ENCODE assay signal across 8 mouse cellular contexts in the genomic region with DNA sequence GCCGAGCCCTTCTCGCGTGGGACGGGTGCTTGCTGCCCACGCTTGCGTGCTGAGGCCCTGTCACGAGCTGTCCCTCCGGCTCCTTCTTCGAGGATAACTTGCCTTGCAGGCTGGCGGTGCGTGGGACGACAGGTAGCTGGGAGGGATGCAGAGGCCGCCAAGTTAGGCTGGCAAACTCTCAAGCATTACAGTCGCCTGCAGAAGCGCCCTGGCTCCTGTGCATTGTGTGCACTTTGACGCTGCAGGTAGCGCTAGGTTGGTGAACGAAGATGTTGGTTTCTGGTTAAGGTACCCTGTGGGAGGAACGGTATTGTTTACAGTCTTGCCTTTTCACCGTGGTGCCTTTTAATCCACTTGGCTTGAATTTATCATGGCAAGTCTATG. TPM values are rescaled to one million over a fixed set of nuclear protein-coding genes. Genes with fewer than 3 reads are reported as not detected.
DNase-seq lines count a peak whose midpoint lies in the region; ATAC-seq and TF ChIP-seq lines count a peak whose summit lies in the region.

No protein-coding gene starts in this region.

- TF ChIP-seq POLR2A in thymus, adult 2 months (IDR thresholded peaks at IDR 0.05; ENCODE audit: control insufficient read depth, extremely low read depth, insufficient read depth, low read length, poor library complexity): no peak

- no peak for ATAC-seq in hindbrain, embryonic 16.5 days
- no peak for ATAC-seq in midbrain, embryonic 16.5 days

- peak overlapping the region; percentile 75 for H3K4me3 ChIP-seq in thymus, adult 2 months (ENCODE audit: control insufficient read depth, insufficient read depth, low read length)
- peak overlapping the region; percentile 70 for H3K4me3 ChIP-seq in hindbrain, embryonic 16.5 days (ENCODE audit: low read length)
- H3K4me3 ChIP-seq in midbrain, embryonic 16.5 days (ENCODE audit: low read depth, low read length): peak overlapping the region; percentile 68

- no peaks in the 10 kb centered on the region for H3K27me3 ChIP-seq in thymus, adult 2 months (ENCODE audit: control insufficient read depth, insufficient read depth, low read length)
- H3K27me3 ChIP-seq in hindbrain, embryonic 16.5 days (replicated peaks; ENCODE audit: control insufficient read depth, insufficient read depth, low read length): no peaks in the 10 kb centered on the region
- H3K27me3 ChIP-seq in midbrain, embryonic 16.5 days (ENCODE audit: control insufficient read depth, insufficient read depth, low read depth, low read length): no peaks in the 10 kb centered on the region

- peaks cover 5% of the 10 kb centered on the region for H3K36me3 ChIP-seq in thymus, adult 2 months (ENCODE audit: control insufficient read depth, insufficient read depth, low read length)
- peaks cover 4% of the 10 kb centered on the region; the same call in 1 of the 2 replicates for H3K36me3 ChIP-seq in hindbrain, embryonic 16.5 days (ENCODE audit: control insufficient read depth, insufficient read depth, low read length)
- H3K36me3 ChIP-seq in midbrain, embryonic 16.5 days (ENCODE audit: control insufficient read depth, insufficient read depth, low read length): 0 out of 2 replicates have a peak, but pooled peaks cover 4% of the 10 kb centered on the region

- H3K4me2 ChIP-seq in hindbrain, embryonic 16.5 days (ENCODE audit: low read length): peak overlapping the region; percentile 78
- H3K4me2 ChIP-seq in midbrain, embryonic 16.5 days (ENCODE audit: low read length): peak overlapping the region; percentile 81

- no peaks in the 10 kb centered on the region for H3K9me3 ChIP-seq in hindbrain, embryonic 16.5 days (ENCODE audit: control insufficient read depth, low read length)
- no peaks in the 10 kb centered on the region for H3K9me3 ChIP-seq in midbrain, embryonic 16.5 days (replicated peaks; ENCODE audit: control insufficient read depth, low read length, poor library complexity, severe bottlenecking)

- H3K27ac ChIP-seq in thymus, adult 2 months (ENCODE audit: control insufficient read depth, insufficient read depth, low read length): no peak overlapping the region
- H3K27ac ChIP-seq in hindbrain, embryonic 16.5 days (ENCODE audit: low read depth, low read length): peak overlapping the region; percentile 74
- H3K27ac ChIP-seq in midbrain, embryonic 16.5 days (ENCODE audit: low read length): peak overlapping the region; percentile 79

- 0% methylated on average over 20 of the region's 20 CpGs for WGBS in thymus, adult 2 months
- WGBS in hindbrain, embryonic 16.5 days: under 1% methylated on average over 20 of the region's 20 CpGs
- WGBS in midbrain, embryonic 16.5 days: under 1% methylated on average over 20 of the region's 20 CpGs

- DNase-seq in embryo, embryonic 10 days (ENCODE audit: low spot score): peak; percentile 18
- DNase-seq in embryo, embryonic 11 days: no peak
- no peak for DNase-seq in thymus, adult 2 months
- no peak for DNase-seq in thymus, postnatal 25 days
- no peak for DNase-seq in urinary bladder, adult 2 months (ENCODE audit: low spot score)
- no peak for DNase-seq in lung, postnatal 10 days

- H3K9ac ChIP-seq in hindbrain, embryonic 16.5 days (ENCODE audit: low read depth, low read length): peak overlapping the region; percentile 87
- peak overlapping the region; percentile 92 for H3K9ac ChIP-seq in midbrain, embryonic 16.5 days (ENCODE audit: low read depth, low read length)

- peaks cover 2% of the 10 kb centered on the region; the same call in 1 of the 2 replicates for H3K4me1 ChIP-seq in thymus, adult 2 months (replicated peaks; ENCODE audit: control insufficient read depth, insufficient read depth, low read length)
- H3K4me1 ChIP-seq in hindbrain, embryonic 16.5 days (ENCODE audit: control insufficient read depth, insufficient read depth, low read depth, low read length): peaks cover 25% of the 10 kb centered on the region
- H3K4me1 ChIP-seq in midbrain, embryonic 16.5 days (ENCODE audit: control insufficient read depth, insufficient read depth, low read length): peaks cover 34% of the 10 kb centered on the region

- no peak for TF ChIP-seq CTCF in thymus, adult 2 months (IDR thresholded peaks at IDR 0.05; ENCODE audit: borderline replicate concordance, control insufficient read depth, extremely low read depth, insufficient read depth, low read length, poor library complexity)

RNA-seq across cellular contexts. Expression of gene Shprh, which starts 0.5 kb away (rescaled TPM):
- 5.6 and 5.7 TPM in 2 replicates for polyA plus RNA-seq in thymus, adult 2 months (2012; rRNA removed)
- 16.6 and 17.7 TPM in 2 replicates for polyA plus RNA-seq in hindbrain, embryonic 16.5 days (2015; fragmentation: Nextera tagmentation; extraction: Ambion mirVana)
- 21.2 and 23.2 TPM in 2 replicates for polyA plus RNA-seq in midbrain, embryonic 16.5 days (2015; fragmentation: Nextera tagmentation; extraction: Ambion mirVana)
- polyA plus RNA-seq in urinary bladder, adult 2 months (2012; rRNA removed): 8.3 and 8.4 TPM in 2 replicates
